Mouse (Mus musculus): ENCODE measurements around the gene Lhpp. TPM values are rescaled to one million over a fixed set of nuclear protein-coding genes. Genes with fewer than 3 reads are reported as not detected.

The Lhpp gene
- polyA plus RNA-seq, 1 experiment from 2014 or later: 23.7 TPM

DNA sequence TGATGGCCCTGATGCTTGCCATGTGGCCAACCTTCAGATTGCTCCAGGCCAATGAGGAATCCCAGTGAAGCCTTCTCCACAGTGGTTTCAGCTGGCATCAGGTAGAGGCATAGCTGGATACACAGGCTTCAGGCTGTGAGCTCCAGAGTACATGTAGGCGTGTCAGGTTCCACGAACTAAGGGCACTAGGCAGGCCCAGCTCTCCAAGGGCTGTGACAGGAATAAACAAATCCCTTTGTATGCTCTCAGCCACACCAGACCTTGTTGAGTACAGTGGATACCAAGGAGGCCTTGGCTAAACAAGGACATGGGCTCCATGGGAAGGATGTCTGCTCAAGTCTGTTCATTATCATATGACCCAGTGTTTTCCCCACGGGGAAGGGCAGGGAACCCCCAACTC, 91.0 kb downstream of the Lhpp start:
- 68% methylated on average over 3 of the region's 3 CpGs for WGBS
- no peak overlapping the region for H3K27ac ChIP-seq (ENCODE audit: low read length)

DNA sequence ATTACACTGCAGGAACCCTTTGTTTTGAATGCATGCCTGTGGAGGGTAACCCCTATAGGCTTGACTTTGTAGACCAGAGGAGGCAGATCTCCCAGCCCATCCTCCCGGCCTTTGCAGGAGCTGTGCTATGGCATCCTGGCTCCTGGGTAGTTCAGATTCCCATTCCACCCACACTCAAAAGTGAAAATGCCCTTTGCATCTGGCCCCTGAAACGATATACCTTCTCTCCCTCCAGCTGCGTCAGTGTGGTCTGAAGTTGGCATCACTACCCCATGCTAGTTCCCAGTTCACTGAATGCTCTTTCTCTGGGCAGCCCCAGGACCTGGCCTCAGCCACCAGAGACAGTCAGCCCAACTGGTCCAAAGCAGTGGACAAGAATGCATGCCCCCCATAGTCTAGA, 91.6 kb downstream of the Lhpp start:
- Histone ChIP-seq H3K4me3 (ENCODE audit: low read length) (no peak overlapping the region), H3K9ac (ENCODE audit: low read length) (no peak overlapping the region), H3K9me3 (replicated peaks; ENCODE audit: control insufficient read depth, low read length) (no peaks in the 10 kb centered on the region), H3K27me3 (ENCODE audit: control insufficient read depth, insufficient read depth, low read length) (no peaks in the 10 kb centered on the region), H3K4me2 (ENCODE audit: low read depth, low read length) (no peak overlapping the region), H3K27ac (ENCODE audit: low read length) (no peak overlapping the region), H3K4me1 (ENCODE audit: control insufficient read depth, insufficient read depth, low read length) (0 out of 2 replicates have a peak, but pooled peaks cover 3% of the 10 kb centered on the region), H3K36me3 (ENCODE audit: control insufficient read depth, insufficient read depth) (no peaks in the 10 kb centered on the region)
- 82% methylated on average over 3 of the region's 3 CpGs for WGBS
- ATAC-seq (replicated peaks; ENCODE audit: extremely low read depth, insufficient read depth, low FRiP score): no peak

More for the DNA sequence above, 91.0 kb downstream of the Lhpp start:
- no peaks in the 10 kb centered on the region for H3K36me3 ChIP-seq (ENCODE audit: control insufficient read depth, insufficient read depth)
- no peaks in the 10 kb centered on the region for H3K27me3 ChIP-seq (ENCODE audit: control insufficient read depth, insufficient read depth, low read length)
- no peak overlapping the region for H3K9ac ChIP-seq (ENCODE audit: low read length)
- ATAC-seq (replicated peaks; ENCODE audit: extremely low read depth, insufficient read depth, low FRiP score): no peak
- H3K4me3 ChIP-seq (ENCODE audit: low read length): no peak overlapping the region
- no peaks in the 10 kb centered on the region for H3K9me3 ChIP-seq (replicated peaks; ENCODE audit: control insufficient read depth, low read length)
- 0 out of 2 replicates have a peak, but pooled peaks cover 3% of the 10 kb centered on the region for H3K4me1 ChIP-seq (ENCODE audit: control insufficient read depth, insufficient read depth, low read length)
- no peak overlapping the region for H3K4me2 ChIP-seq (ENCODE audit: low read depth, low read length)

DNA sequence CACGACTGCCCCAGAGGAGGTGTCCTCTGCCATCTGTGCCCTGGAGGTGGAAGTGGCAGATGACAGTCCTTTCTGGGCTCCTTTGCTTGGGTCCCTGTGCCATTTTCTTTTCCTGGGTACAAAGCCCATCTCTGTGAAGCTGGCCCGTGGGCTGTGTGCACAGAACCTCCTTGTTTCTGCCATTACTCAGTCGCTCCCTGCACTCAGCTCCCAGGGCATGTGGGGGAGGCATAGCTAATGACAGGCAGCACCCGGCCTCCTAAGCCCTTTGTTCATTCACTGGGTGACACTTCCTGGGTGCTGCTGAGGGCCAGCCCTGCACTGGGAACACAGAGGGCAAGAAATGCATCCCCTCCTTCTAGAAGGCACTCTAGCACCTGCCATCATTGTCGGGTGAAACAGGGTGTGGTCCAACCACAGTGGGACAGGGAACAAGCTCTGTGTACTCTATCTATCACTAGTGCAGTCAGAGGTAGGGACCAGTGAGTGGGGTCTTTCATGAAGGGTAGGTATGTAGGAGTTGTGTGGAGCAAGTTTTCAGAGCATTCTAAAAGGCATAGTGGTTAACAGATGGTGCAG, 92.1 kb downstream of the Lhpp start:
- Histone ChIP-seq H3K4me1 (ENCODE audit: control insufficient read depth, insufficient read depth, low read length) (0 out of 2 replicates have a peak, but pooled peaks cover 3% of the 10 kb centered on the region), H3K9me3 (replicated peaks; ENCODE audit: control insufficient read depth, low read length) (no peaks in the 10 kb centered on the region), H3K4me2 (ENCODE audit: low read depth, low read length) (no peak overlapping the region), H3K4me3 (ENCODE audit: low read length) (no peak overlapping the region), H3K27ac (ENCODE audit: low read length) (no peak overlapping the region), H3K36me3 (ENCODE audit: control insufficient read depth, insufficient read depth) (no peaks in the 10 kb centered on the region), H3K27me3 (ENCODE audit: control insufficient read depth, insufficient read depth, low read length) (no peaks in the 10 kb centered on the region), H3K9ac (ENCODE audit: low read length) (no peak overlapping the region)
- no peak for ATAC-seq (replicated peaks; ENCODE audit: extremely low read depth, insufficient read depth, low FRiP score)
- 69% methylated on average over 5 of the region's 5 CpGs for WGBS

DNA sequence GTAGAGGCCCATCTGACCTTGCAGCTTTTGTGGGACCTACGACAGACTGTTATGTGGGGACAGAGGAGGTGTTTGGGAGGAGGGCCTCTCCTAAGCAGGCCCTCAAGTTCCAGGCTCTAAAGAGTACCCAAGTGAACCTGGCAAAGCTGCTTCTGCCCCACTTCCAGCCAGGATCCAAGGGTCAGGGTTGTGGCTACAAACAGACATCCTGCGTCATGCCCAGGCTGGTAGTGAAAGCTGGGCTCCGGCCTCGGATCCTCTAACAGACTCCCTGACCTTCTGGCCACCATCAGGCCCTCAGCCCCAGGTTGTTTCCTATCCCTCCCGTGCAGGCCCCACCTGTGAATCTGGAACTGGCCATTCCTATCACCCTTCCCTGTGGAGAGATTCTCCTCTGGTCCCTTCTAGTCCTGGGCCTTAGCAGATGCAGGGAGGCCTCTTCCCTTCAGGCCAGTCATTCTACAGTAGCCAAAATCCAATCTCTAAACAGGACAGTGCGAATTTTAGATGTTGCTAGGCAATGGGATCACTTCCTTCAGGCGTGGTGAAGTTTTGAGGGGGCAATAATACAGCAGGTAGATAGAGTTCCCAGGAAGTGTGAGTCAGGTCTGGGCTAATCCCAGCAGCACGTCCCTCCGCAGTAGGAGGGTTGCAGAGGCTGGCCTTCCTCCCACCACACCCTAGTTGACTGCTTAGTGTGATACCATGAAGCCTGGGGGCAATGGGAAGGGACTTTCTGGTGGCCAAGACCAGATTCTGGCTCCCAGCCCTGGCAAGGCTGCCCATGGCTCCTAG, 93.3 kb downstream of the Lhpp start:
- Histone ChIP-seq H3K4me1 (ENCODE audit: control insufficient read depth, insufficient read depth, low read length) (0 out of 2 replicates have a peak, but pooled peaks cover 3% of the 10 kb centered on the region), H3K27ac (ENCODE audit: low read length) (no peak overlapping the region), H3K4me2 (ENCODE audit: low read depth, low read length) (no peak overlapping the region), H3K27me3 (ENCODE audit: control insufficient read depth, insufficient read depth, low read length) (no peaks in the 10 kb centered on the region), H3K9me3 (replicated peaks; ENCODE audit: control insufficient read depth, low read length) (no peaks in the 10 kb centered on the region), H3K36me3 (ENCODE audit: control insufficient read depth, insufficient read depth) (no peaks in the 10 kb centered on the region), H3K4me3 (ENCODE audit: low read length) (no peak overlapping the region), H3K9ac (ENCODE audit: low read length) (no peak overlapping the region)
- 84% methylated on average over 9 of the region's 9 CpGs for WGBS
- no peak for ATAC-seq (replicated peaks; ENCODE audit: extremely low read depth, insufficient read depth, low FRiP score)

DNA sequence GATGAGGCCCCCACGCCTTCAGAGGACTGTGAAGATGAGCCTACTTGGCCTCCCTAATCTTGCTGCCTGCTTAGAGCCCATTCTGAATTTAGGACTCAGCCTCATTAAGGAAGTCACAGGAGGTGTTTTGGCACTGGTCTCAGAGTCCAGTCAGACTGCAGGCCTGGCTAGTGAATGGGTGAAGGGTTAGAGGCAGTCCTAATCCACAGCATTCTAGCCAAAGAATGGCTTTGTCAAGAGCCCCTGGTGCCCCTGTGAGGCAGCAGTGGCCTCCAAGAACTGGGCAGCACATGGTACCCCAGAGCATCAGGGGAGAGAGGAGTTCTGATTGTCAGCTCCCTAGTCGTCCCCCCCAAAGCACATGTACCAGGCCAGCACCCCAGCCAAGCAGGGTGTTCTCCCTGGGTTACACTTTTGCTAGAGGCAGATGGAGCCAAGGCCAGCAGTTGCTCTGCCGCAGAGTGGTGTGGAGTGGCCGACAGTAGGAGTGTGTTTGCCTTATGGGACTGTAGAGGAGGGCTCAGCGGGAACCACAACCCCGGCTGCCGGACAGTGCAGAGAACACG, 94.0 kb downstream of the Lhpp start:
- Histone ChIP-seq H3K4me2 (ENCODE audit: low read depth, low read length) (no peak overlapping the region), H3K9me3 (replicated peaks; ENCODE audit: control insufficient read depth, low read length) (no peaks in the 10 kb centered on the region), H3K4me1 (ENCODE audit: control insufficient read depth, insufficient read depth, low read length) (0 out of 2 replicates have a peak, but pooled peaks cover 3% of the 10 kb centered on the region), H3K27me3 (ENCODE audit: control insufficient read depth, insufficient read depth, low read length) (no peaks in the 10 kb centered on the region), H3K27ac (ENCODE audit: low read length) (no peak overlapping the region), H3K36me3 (ENCODE audit: control insufficient read depth, insufficient read depth) (no peaks in the 10 kb centered on the region), H3K9ac (ENCODE audit: low read length) (no peak overlapping the region), H3K4me3 (ENCODE audit: low read length) (no peak overlapping the region)
- WGBS: 84% methylated on average over 8 of the region's 8 CpGs
- ATAC-seq (replicated peaks; ENCODE audit: extremely low read depth, insufficient read depth, low FRiP score): no peak

DNA sequence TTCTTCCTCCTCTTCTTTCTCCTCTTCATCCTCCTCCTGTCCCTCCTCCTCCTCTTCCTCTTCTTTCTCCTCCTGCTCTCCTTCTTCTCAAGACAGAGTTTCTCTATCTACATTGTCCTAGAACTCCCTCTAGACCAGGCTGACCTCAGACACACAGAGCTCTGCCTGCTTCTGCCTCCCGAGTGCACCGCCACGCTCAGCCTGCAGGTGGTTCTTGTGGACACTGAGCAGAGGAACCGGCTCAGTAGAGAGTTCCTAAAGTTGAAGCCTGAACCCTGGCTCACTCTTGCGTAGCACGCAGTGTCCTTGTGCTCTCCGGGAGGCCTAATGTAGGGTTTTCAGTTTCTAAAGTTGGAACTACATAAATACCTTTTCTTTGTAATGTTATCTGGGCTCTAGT, 94.7 kb downstream of the Lhpp start:
- Histone ChIP-seq H3K27ac (ENCODE audit: low read length) (no peak overlapping the region), H3K9ac (ENCODE audit: low read length) (no peak overlapping the region), H3K4me3 (ENCODE audit: low read length) (no peak overlapping the region), H3K4me2 (ENCODE audit: low read depth, low read length) (no peak overlapping the region), H3K9me3 (replicated peaks; ENCODE audit: control insufficient read depth, low read length) (no peaks in the 10 kb centered on the region), H3K27me3 (ENCODE audit: control insufficient read depth, insufficient read depth, low read length) (no peaks in the 10 kb centered on the region), H3K36me3 (ENCODE audit: control insufficient read depth, insufficient read depth) (no peaks in the 10 kb centered on the region), H3K4me1 (ENCODE audit: control insufficient read depth, insufficient read depth, low read length) (0 out of 2 replicates have a peak, but pooled peaks cover 3% of the 10 kb centered on the region)
- ATAC-seq (replicated peaks; ENCODE audit: extremely low read depth, insufficient read depth, low FRiP score): no peak
- WGBS: 88% methylated on average over 7 of the region's 7 CpGs

DNA sequence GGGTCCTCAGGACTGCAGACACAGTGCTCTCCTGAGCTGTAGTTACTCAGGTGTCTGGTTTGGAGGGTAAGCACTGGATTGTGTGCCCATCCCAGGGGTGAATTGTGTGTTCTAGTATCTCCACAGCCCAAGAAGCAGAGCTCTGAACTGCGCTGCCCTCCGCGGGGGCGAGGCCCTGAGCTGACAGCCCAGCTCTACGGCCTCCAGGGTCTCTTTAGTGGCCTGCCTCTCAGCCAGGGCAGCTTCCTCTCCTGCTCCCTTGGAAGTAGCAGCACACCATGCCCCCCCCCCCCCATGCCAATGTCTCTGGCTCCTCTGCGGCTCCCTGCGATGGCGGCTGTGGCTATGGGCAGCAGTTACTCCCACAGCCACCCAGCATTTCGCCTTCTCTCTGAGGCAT, 101.1 kb downstream of the Lhpp start:
- H3K4me1 ChIP-seq (ENCODE audit: control insufficient read depth, insufficient read depth, low read length): peaks cover 47% of the 10 kb centered on the region
- peaks cover 4% of the 10 kb centered on the region for H3K36me3 ChIP-seq (ENCODE audit: control insufficient read depth, insufficient read depth)
- no peak for ATAC-seq (replicated peaks; ENCODE audit: extremely low read depth, insufficient read depth, low FRiP score)
- H3K27me3 ChIP-seq (ENCODE audit: control insufficient read depth, insufficient read depth, low read length): no peaks in the 10 kb centered on the region
- peak overlapping the region; percentile 47 for H3K27ac ChIP-seq (ENCODE audit: low read length)
- WGBS: 73% methylated on average over 9 of the region's 9 CpGs
- peak overlapping the region; percentile 39 for H3K9ac ChIP-seq (ENCODE audit: low read length)
- no peaks in the 10 kb centered on the region for H3K9me3 ChIP-seq (replicated peaks; ENCODE audit: control insufficient read depth, low read length)
- H3K4me3 ChIP-seq (ENCODE audit: low read length): no peak overlapping the region
- no peak overlapping the region for H3K4me2 ChIP-seq (ENCODE audit: low read depth, low read length)

DNA sequence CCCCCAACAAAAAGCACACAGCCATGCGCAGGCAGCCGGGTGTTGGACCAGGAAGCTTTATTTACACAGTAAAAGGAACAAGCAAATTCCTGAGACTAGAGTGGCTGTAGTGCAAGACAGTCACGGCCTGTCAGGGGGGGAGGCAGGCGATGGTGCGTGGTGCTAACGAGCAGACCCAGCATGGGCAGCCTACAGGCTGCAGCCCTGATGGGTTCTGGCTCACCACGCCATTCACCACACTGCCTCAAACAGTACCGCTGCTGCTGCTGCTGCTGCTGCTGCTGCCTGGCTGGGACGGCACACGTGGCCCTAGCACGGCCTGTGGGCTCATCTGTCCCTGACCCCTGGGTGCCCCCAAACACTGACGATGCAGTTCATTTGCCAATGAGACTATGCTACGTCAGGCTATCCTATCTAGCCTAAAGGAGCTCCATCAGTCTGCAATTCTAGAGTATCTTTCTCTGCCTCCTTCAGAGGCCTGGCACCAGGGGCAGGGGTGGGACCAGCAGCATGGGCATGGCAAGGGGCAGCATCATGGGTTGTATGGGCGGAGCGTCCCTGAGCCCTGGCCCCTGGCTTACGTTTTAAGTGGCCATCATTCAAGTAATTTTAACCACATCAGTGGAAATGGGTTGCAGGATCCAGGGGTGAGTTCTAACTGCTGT, 101.7 kb downstream of the Lhpp start:
- 40% methylated on average over 16 of the region's 16 CpGs for WGBS
- Histone ChIP-seq H3K9me3 (replicated peaks; ENCODE audit: control insufficient read depth, low read length) (no peaks in the 10 kb centered on the region), H3K9ac (ENCODE audit: low read length) (peak overlapping the region; percentile 39), H3K27me3 (ENCODE audit: control insufficient read depth, insufficient read depth, low read length) (no peaks in the 10 kb centered on the region), H3K36me3 (ENCODE audit: control insufficient read depth, insufficient read depth) (peaks cover 4% of the 10 kb centered on the region), H3K4me1 (ENCODE audit: control insufficient read depth, insufficient read depth, low read length) (peaks cover 47% of the 10 kb centered on the region), H3K4me2 (ENCODE audit: low read depth, low read length) (no peak overlapping the region), H3K27ac (ENCODE audit: low read length) (peak overlapping the region; percentile 47), H3K4me3 (ENCODE audit: low read length) (no peak overlapping the region)
- no peak for ATAC-seq (replicated peaks; ENCODE audit: extremely low read depth, insufficient read depth, low FRiP score)
